Mouse (Mus musculus): Measurements from ENCODE around the gene Lrrc20. TPM values are rescaled to one million over a fixed set of nuclear protein-coding genes. Genes with fewer than 3 reads are reported as not detected.

Gene Lrrc20
- total RNA-seq (2023) = 1 to 10 TPM; 7.4 to 9.7 TPM

DNA sequence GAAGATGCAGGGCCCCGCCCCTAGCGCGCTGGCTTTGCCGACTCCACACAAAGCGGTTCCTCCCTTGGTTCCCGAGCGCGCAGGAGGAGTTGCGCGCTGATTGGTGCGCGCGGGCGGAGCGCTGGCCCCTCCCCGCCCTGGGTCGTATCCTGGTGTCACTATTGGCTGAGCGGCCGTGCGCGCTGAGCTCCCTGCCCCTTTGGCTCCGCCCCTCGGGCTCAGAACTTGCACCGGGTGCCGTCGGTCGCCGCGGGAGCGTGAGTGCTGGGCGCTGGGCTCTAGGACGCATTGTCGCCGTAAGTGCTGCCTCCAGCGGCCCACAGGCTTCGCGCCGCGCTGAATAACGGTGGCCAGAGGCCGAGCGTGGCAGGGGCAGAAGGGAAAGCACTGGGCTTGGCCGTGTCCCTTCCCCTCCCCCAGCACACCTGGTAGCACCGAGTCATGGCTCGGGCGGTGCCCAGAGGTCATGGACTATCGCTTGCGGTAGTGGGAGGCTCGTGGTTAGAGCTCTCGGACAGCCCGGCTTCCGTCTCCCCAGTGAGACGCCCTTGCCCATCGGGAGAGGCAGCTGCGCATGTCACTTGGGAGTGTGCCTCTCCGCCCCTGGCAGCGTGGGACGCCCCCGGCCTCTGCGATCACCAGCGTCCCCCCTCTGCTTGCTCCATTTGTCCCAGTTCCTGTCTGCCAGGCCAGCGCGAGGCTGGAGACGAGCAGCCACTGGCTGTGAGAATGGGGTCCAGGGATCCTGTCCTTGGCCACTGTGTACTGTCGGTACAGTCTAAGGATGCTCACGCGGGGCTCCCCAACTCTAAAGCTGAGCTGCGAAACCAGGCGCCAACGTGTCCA, at the start of gene Lrrc20:
TSS of gene Lrrc20 (plus strand) at position 208 of the 846 bp plus-strand sequence.

GRCm38 (mm10) chr10:61452645-61453044, 23.0 kb upstream of the Lrrc20 start, which contains the start of gene Eif4ebp2:
Gene Eif4ebp2, minus strand, starts transcription at chr10:61452661.

Other genes with a start within 250 kb of the Lrrc20 start
- gene Adamts14, start 202.4 kb upstream of the Lrrc20 start, total RNA-seq (2023) = under 1 TPM; 0.11 to 0.20 TPM
- not detected for gene Prf1, start 178.0 kb upstream of the Lrrc20 start, total RNA-seq (2023)
- gene Pald1, start 92.3 kb upstream of the Lrrc20 start, total RNA-seq (2023) = under 1 TPM; 0.20 to 0.29 TPM
- gene Nodal, start 57.8 kb upstream of the Lrrc20 start, total RNA-seq (2023) = not detected
- 100 to 1,000 TPM; 135 to 146 TPM for gene Eif4ebp2, start 23.1 kb upstream of the Lrrc20 start, total RNA-seq (2023)
- gene Npffr1, start 119.7 kb downstream of the Lrrc20 start, total RNA-seq (2023) = not detected
- gene Ppa1, start 172.8 kb downstream of the Lrrc20 start, total RNA-seq (2023) = 10 to 100 TPM in 1 of 2 experiments, 1 to 10 TPM in 1; 9.6 to 10.3 TPM
- gene Sar1a, start 204.5 kb downstream of the Lrrc20 start, total RNA-seq (2023) = 100 to 1,000 TPM; 142 to 162 TPM
- gene Tysnd1, start 219.7 kb downstream of the Lrrc20 start, total RNA-seq (2023) = 10 to 100 TPM; 12.9 to 13.3 TPM
- 10 to 100 TPM; 11.8 to 17.2 TPM for gene Aifm2, start 239.5 kb downstream of the Lrrc20 start, total RNA-seq (2023)